Mouse (Mus musculus): ENCODE results near the gene Dnmt1. TPM values are rescaled to one million over a fixed set of nuclear protein-coding genes. Genes with fewer than 3 reads are reported as not detected.

The Dnmt1 gene
- total and polyA plus RNA-seq, 3 experiments = 412 to 1,953 (median 681) TPM

DNA sequence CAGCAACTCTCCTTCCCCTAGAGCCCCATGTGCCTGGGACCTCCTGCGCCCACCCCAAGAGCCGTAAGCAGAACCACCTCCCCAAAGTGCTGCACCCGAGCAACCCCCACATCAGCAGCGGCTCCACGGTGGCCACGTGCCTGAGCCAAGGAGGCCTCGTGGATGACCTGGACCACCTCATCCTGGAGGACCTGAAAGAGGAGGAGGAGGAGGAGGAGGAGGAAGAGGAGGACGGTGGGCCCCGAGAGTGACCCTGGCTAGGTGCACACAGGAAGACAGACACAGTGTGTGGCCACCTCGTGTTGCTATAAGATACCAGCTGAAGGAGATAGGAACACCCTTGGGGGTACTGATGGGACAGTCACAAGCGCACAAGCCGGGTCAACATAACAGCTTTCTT is 86.2 kb downstream of the Dnmt1 start:
- peaks cover 29 to 40% of the 10 kb centered on the region in 2 experiments for H3K36me3 ChIP-seq (ENCODE audit: control insufficient read depth in 1 of 2, insufficient read depth in 2 of 2, low read length in 2 of 2)
- H3K9me3 ChIP-seq (replicated peaks; ENCODE audit: insufficient read depth, low read length) = no peaks in the 10 kb centered on the region
- H3K27me3 ChIP-seq (ENCODE audit: control insufficient read depth in 1 of 2, insufficient read depth in 2 of 2, low read length in 2 of 2) = no peaks in the 10 kb centered on the region
- H3K4me1 ChIP-seq (ENCODE audit: control insufficient read depth in 1 of 2, insufficient read depth in 2 of 2, low read length in 2 of 2) = peaks cover 22 to 55% of the 10 kb centered on the region in 2 experiments
- no peak for DNase-seq (ENCODE audit: low read depth, low spot score)
- no peak overlapping the region for H3K4me3 ChIP-seq (ENCODE audit: control insufficient read depth in 1 of 2, insufficient read depth in 1 of 2, low read depth in 2 of 2, low read length in 2 of 2)
- TF ChIP-seq POLR2A (IDR thresholded peaks at IDR 0.05; ENCODE audit: control insufficient read depth in 1 of 2, insufficient read depth in 1 of 2, low read depth in 1 of 2, low read length in 2 of 2, poor library complexity in 1 of 2) = peak in 1 of 2 experiments; percentile 26; a peak in 1 of 4 replicates
- TF ChIP-seq NRF1 (IDR thresholded peaks at IDR 0.05; ENCODE audit: insufficient read depth, low read depth, low read length, poor library complexity, severe bottlenecking) = no peak
- no peak overlapping the region for H3K9ac ChIP-seq (ENCODE audit: control insufficient read depth, low read depth, low read length, poor library complexity, severe bottlenecking)
- peaks cover 23% of the 10 kb centered on the region for H3K79me2 ChIP-seq (ENCODE audit: control insufficient read depth, insufficient read depth, low read length, poor library complexity)
- H3K27ac ChIP-seq (ENCODE audit: control insufficient read depth, low read depth, low read length) = no peak overlapping the region

DNA sequence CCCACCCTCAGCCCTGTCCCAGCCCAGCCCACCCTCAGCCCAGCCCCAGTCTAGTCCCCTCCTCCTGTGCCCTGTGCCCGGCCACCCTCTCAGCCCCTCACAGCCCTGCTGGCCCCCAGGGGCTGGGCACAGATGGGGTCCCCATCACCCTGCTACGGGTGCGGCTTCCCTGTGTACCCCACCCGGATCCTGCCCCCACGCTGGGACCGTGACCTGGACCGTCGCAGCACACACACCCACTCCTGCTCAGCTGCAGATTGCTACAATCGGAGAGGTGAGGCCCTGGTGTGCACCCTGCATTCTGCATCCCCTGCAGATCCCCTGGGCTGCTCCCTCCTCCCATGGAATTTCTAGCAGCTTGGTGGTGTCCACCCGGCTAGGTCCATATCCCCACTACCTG is 86.7 kb downstream of the Dnmt1 start:
- Histone ChIP-seq H3K9ac (ENCODE audit: control insufficient read depth, low read depth, low read length, poor library complexity, severe bottlenecking) (no peak overlapping the region), H3K36me3 (ENCODE audit: control insufficient read depth in 1 of 2, insufficient read depth in 2 of 2, low read length in 2 of 2) (peaks cover 29 to 40% of the 10 kb centered on the region in 2 experiments), H3K27me3 (ENCODE audit: control insufficient read depth in 1 of 2, insufficient read depth in 2 of 2, low read length in 2 of 2) (no peaks in the 10 kb centered on the region), H3K9me3 (replicated peaks; ENCODE audit: insufficient read depth, low read length) (no peaks in the 10 kb centered on the region), H3K27ac (ENCODE audit: control insufficient read depth, low read depth, low read length) (no peak overlapping the region), H3K4me3 (ENCODE audit: control insufficient read depth in 1 of 2, insufficient read depth in 1 of 2, low read depth in 2 of 2, low read length in 2 of 2) (no peak overlapping the region), H3K79me2 (ENCODE audit: control insufficient read depth, insufficient read depth, low read length, poor library complexity) (peaks cover 23% of the 10 kb centered on the region), H3K4me1 (ENCODE audit: control insufficient read depth in 1 of 2, insufficient read depth in 2 of 2, low read length in 2 of 2) (peaks cover 22 to 55% of the 10 kb centered on the region in 2 experiments)
- TF ChIP-seq POLR2A (IDR thresholded peaks at IDR 0.05; ENCODE audit: control insufficient read depth in 1 of 2, insufficient read depth in 1 of 2, low read depth in 1 of 2, low read length in 2 of 2, poor library complexity in 1 of 2) = no peak
- TF ChIP-seq UBTF (IDR thresholded peaks at IDR 0.05; ENCODE audit: borderline replicate concordance, insufficient read depth, low read depth, low read length) = no peak
- TF ChIP-seq POLR2AphosphoS5 (IDR thresholded peaks at IDR 0.05; ENCODE audit: borderline replicate concordance, low read depth, low read length) = no peak
- no peak for DNase-seq (ENCODE audit: low read depth, low spot score)

DNA sequence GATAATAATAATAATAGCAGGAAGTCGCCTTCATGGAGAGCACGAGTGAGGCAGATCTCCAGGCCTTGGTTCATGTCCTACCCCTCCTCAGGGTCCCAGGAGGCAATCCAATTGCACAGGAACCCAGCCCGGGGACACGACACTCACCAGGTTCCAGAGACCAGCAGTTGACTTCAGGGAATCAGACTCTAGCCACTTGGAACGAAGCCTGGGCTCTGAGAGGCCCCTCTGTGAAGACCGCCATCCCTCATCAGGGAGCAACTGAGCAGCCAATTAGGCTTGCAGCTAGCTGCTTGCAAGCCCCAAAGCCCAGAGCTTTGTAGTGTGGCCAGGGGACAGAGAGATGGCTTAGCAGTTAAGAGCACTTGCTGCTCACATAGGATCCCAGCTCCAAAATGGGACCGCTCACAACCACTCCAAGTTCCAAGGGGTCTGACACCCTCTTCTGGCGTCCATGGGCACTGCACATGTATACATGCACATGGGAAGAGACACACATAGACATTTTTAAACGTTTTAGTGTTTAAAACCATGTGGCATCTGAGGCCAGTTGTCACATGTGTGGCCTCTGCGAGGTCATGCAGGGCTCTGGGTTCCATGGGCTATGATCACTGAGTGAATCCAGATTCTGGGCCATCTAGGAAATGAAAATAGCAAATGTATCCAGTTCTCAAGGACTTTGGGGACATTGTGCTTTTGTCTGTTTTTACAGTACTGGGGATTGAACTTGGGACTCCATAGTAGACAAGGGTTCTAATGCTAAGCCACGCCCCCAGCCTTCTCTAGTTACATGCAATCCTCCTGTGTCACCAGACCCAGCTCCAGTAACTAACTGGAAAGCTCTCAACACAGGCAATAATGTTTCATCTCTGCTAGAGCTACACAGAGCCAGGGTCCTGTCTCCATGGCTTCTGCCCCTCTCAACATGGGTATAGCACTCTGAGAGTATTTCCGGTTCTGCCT is 89.2 kb downstream of the Dnmt1 start:
- no peak overlapping the region for H3K9ac ChIP-seq (ENCODE audit: control insufficient read depth, low read depth, low read length, poor library complexity, severe bottlenecking)
- peaks cover 15% of the 10 kb centered on the region for H3K79me2 ChIP-seq (ENCODE audit: control insufficient read depth, insufficient read depth, low read length, poor library complexity)
- no peaks in the 10 kb centered on the region for H3K9me3 ChIP-seq (replicated peaks; ENCODE audit: insufficient read depth, low read length)
- H3K27me3 ChIP-seq (ENCODE audit: control insufficient read depth in 1 of 2, insufficient read depth in 2 of 2, low read length in 2 of 2) = peaks cover 0 to 2% of the 10 kb centered on the region in 2 experiments; a peak in 1 of 4 replicates
- DNase-seq (ENCODE audit: low read depth, low spot score) = peak; percentile 82
- no peak overlapping the region for H3K4me3 ChIP-seq (ENCODE audit: control insufficient read depth in 1 of 2, insufficient read depth in 1 of 2, low read depth in 2 of 2, low read length in 2 of 2)
- no peak overlapping the region for H3K27ac ChIP-seq (ENCODE audit: control insufficient read depth, low read depth, low read length)
- peaks cover 23 to 29% of the 10 kb centered on the region in 2 experiments for H3K36me3 ChIP-seq (ENCODE audit: control insufficient read depth in 1 of 2, insufficient read depth in 2 of 2, low read length in 2 of 2)
- H3K4me1 ChIP-seq (ENCODE audit: control insufficient read depth in 1 of 2, insufficient read depth in 2 of 2, low read length in 2 of 2) = peaks cover 14 to 37% of the 10 kb centered on the region in 2 experiments
- TF ChIP-seq RCOR1 (IDR thresholded peaks at IDR 0.05; ENCODE audit: low read depth, low read length) = no peak
- no peak; a peak in 1 of 4 replicates for TF ChIP-seq POLR2A (IDR thresholded peaks at IDR 0.05; ENCODE audit: control insufficient read depth in 1 of 2, insufficient read depth in 1 of 2, low read depth in 1 of 2, low read length in 2 of 2, poor library complexity in 1 of 2)
- TF ChIP-seq CTCF (IDR thresholded peaks at IDR 0.05 in 2 of 3, conservative IDR thresholded peaks at IDR 0.05 in 1 of 3; ENCODE audit: control insufficient read depth in 1 of 3, insufficient read depth in 1 of 3, low read depth in 2 of 3, low read length in 3 of 3, poor library complexity in 1 of 3, severe bottlenecking in 1 of 3) = peak in 1 of 3 experiments; percentile 77; a peak in 2 of 6 replicates
- TF ChIP-seq ZKSCAN1 (IDR thresholded peaks at IDR 0.05; ENCODE audit: low read depth, low read length) = no peak
- no peak for TF ChIP-seq HCFC1 (IDR thresholded peaks at IDR 0.05; ENCODE audit: low read depth, low read length)
- TF ChIP-seq SMC3 (IDR thresholded peaks at IDR 0.05; ENCODE audit: low read depth, low read length) = no peak
